Mouse (Mus musculus): ENCODE data around the gene Tob1.

- TF ChIP-seq CTCF (IDR thresholded peaks at IDR 0.05; ENCODE audit: control insufficient read depth, insufficient read depth, insufficient read length) (no peak), MYOG (IDR thresholded peaks at IDR 0.05; ENCODE audit: control insufficient read depth, extremely low read depth, insufficient read length) (no peak), MAX (IDR thresholded peaks at IDR 0.05) (no peak), USF1 (IDR thresholded peaks at IDR 0.05; ENCODE audit: low read depth) (no peak), CEBPB (IDR thresholded peaks at IDR 0.05; ENCODE audit: low read depth) (no peak), FOSL1 (IDR thresholded peaks at IDR 0.05; ENCODE audit: insufficient read depth, low read length, poor library complexity, severe bottlenecking) (no peak)
These were observed 50.5 kb downstream of the Tob1 start for GRCm38 (mm10) chr11:94261585-94262370.
